Mouse (Mus musculus) embryonic fibroblast, embryonic 13.5 days (primary cell): ENCODE data around the gene Cerk.

ENCODE experiments used
- CTCF ChIP-seq: IDR thresholded peaks from 2 replicates; pipeline ENCODE4 v1.5.1; 2011; ENCODE audit warnings: mild to moderate bottlenecking, control low read depth, low read length, moderate library complexity, borderline replicate concordance; ENCODE audit not compliant: insufficient read depth
- POLR2A ChIP-seq: IDR thresholded peaks from 2 replicates; pipeline ENCODE4 v1.6.1; 2011; ENCODE audit warnings: low read depth, mild to moderate bottlenecking, control low read depth, low read length, moderate library complexity

- TF ChIP-seq CTCF (no peak), POLR2A (no peak)
These were observed 8.9 kb downstream of the Cerk start for GRCm38 (mm10) chr15:86176771-86177702.
